Mouse (Mus musculus): ENCODE results near the gene Ccdc124. TPM values are rescaled to one million over a fixed set of nuclear protein-coding genes. Genes with fewer than 3 reads are reported as not detected.

The Ccdc124 gene
- polyA plus RNA-seq, 1 experiment: 53.4 TPM

DNA sequence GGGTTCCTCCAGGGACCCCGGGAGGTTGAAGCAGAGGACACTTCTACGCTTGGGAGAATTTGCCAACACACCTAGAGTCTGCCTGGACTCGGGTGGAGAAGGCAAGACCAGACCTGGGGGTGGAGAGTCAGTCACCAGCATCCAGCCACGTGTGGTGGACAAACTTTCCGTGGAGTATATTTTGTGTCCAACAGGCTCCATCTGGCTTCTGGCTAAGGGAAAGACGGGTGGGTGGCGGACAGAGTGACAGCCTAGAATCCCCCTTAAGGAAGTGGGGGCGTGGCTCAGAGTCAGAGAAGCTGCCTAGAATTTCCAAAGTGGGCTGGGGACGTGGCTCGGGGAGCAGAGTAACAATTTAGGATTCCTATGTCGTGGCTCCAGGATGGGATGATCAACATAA, 51.7 kb downstream of the Ccdc124 start:
- Histone ChIP-seq H3K36me3 (ENCODE audit: control insufficient read depth, insufficient read depth, low read length) (no peaks in the 10 kb centered on the region), H3K4me1 (replicated peaks; ENCODE audit: control insufficient read depth, insufficient read depth, low read length) (no peaks in the 10 kb centered on the region; the same call in 1 of the 2 replicates), H3K27ac (ENCODE audit: control insufficient read depth, insufficient read depth, low read length) (no peak overlapping the region), H3K27me3 (ENCODE audit: control insufficient read depth, insufficient read depth, low read length) (no peaks in the 10 kb centered on the region), H3K4me3 (ENCODE audit: control insufficient read depth, insufficient read depth, low read length) (no peak overlapping the region)
- 70% methylated on average over 11 of the region's 11 CpGs for WGBS
- TF ChIP-seq CTCF (IDR thresholded peaks at IDR 0.05; ENCODE audit: borderline replicate concordance, control insufficient read depth, extremely low read depth, insufficient read depth, low read length, poor library complexity) (no peak), POLR2A (IDR thresholded peaks at IDR 0.05; ENCODE audit: control insufficient read depth, extremely low read depth, insufficient read depth, low read length, poor library complexity) (no peak)
- no peak for DNase-seq

DNA sequence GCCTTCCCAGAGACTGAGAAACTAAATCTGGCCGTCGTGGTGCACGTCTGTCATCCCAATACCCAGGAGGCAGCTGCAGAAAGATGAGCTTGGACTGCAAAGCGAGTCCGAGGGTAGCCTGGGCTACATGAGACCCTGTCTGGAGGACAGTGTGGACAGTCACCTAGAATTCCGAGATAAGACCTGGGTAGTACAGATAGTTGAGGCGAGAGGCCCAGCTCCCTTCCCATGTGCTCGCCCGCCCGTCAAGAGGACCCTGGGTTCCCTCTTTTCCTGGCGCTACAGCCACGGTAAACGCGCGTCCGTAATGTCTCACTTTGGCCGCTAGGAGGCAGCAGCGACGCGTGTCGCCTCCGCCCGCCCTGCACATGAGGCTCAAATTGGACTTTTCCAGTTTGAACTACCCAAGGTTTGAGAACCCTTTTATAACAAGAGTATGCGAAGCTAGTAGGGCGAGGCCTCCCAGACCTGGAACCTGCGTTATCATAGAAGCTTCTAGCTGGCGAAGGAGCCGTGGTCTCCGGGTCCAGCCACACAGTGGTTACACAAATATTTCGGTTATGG, 52.3 kb downstream of the Ccdc124 start:
- peak; percentile 99 for TF ChIP-seq CTCF (IDR thresholded peaks at IDR 0.05; ENCODE audit: borderline replicate concordance, control insufficient read depth, extremely low read depth, insufficient read depth, low read length, poor library complexity)
- no peak for TF ChIP-seq POLR2A (IDR thresholded peaks at IDR 0.05; ENCODE audit: control insufficient read depth, extremely low read depth, insufficient read depth, low read length, poor library complexity)
- H3K36me3 ChIP-seq (ENCODE audit: control insufficient read depth, insufficient read depth, low read length): no peaks in the 10 kb centered on the region
- H3K27me3 ChIP-seq (ENCODE audit: control insufficient read depth, insufficient read depth, low read length): no peaks in the 10 kb centered on the region
- no peak overlapping the region for H3K4me3 ChIP-seq (ENCODE audit: control insufficient read depth, insufficient read depth, low read length)
- 25% methylated on average over 30 of the region's 30 CpGs for WGBS
- no peaks in the 10 kb centered on the region; the same call in 1 of the 2 replicates for H3K4me1 ChIP-seq (replicated peaks; ENCODE audit: control insufficient read depth, insufficient read depth, low read length)
- no peak overlapping the region for H3K27ac ChIP-seq (ENCODE audit: control insufficient read depth, insufficient read depth, low read length)
- peak; percentile 70 for DNase-seq

DNA sequence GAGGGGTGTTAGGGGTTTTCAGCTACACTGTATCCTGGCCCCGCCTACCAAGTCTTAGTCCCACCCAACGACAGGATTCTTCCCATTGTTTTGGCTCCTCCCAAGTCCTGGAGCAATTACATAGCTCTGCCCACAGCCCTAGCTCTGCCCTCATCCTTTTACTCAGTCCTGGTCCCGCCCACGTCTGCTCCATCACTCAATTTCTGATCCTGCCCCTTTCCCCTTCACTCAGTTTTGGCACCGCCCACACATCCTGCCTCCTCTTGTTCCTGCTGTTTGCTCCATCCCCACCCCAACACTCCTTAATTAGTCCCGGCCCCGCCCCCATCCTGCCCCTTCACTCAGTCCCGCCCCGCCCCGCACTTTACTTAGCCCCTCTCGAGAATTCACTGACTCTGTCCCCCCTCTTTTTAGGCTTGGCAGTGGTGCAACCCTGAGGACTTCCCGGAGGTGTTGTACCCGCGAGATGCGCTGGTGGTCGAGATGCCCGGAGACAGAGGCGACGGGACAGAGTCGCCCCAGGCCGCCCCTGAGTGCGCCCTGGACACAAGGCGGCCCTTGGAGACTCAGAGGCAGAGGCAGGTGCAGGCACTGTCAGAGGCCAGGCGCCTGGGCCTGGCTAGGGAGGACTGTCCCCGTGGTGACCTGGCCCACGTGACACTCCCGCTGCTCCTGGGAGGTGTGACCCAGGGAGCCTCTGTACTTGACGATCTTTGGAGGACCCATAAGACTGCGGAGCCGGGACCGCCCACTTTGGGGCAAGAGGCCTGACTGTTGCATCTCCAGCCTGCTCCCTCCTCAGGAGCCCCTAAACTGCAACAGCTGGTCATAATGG, 53.4 kb downstream of the Ccdc124 start:
- Histone ChIP-seq H3K36me3 (ENCODE audit: control insufficient read depth, insufficient read depth, low read length) (no peaks in the 10 kb centered on the region), H3K27me3 (ENCODE audit: control insufficient read depth, insufficient read depth, low read length) (no peaks in the 10 kb centered on the region), H3K4me3 (ENCODE audit: control insufficient read depth, insufficient read depth, low read length) (no peak overlapping the region), H3K27ac (ENCODE audit: control insufficient read depth, insufficient read depth, low read length) (no peak overlapping the region), H3K4me1 (replicated peaks; ENCODE audit: control insufficient read depth, insufficient read depth, low read length) (no peaks in the 10 kb centered on the region; the same call in 1 of the 2 replicates)
- WGBS: 90% methylated on average over 31 of the region's 31 CpGs
- no peak for DNase-seq
- TF ChIP-seq CTCF (IDR thresholded peaks at IDR 0.05; ENCODE audit: borderline replicate concordance, control insufficient read depth, extremely low read depth, insufficient read depth, low read length, poor library complexity): no peak
- no peak for TF ChIP-seq POLR2A (IDR thresholded peaks at IDR 0.05; ENCODE audit: control insufficient read depth, extremely low read depth, insufficient read depth, low read length, poor library complexity)

Other genes starting within 250 kb of the Ccdc124 start
- gene Gdf15, start 241.5 kb downstream of the Ccdc124 start, polyA plus RNA-seq (2012; rRNA removed): 6.7 and 7.5 TPM in 2 replicates
- gene Pgpep1, start 213.5 kb downstream of the Ccdc124 start, polyA plus RNA-seq (2012; rRNA removed): 40.7 and 41.9 TPM in 2 replicates
- gene Lsm4, start 200.7 kb downstream of the Ccdc124 start, polyA plus RNA-seq (2012; rRNA removed): 192 and 199 TPM in 2 replicates
- 540 and 792 TPM in 2 replicates for gene Jund, start 175.0 kb downstream of the Ccdc124 start, polyA plus RNA-seq (2012; rRNA removed)
- 0.19 and 0.28 TPM in 2 replicates for gene Iqcn, start 170.5 kb downstream of the Ccdc124 start, polyA plus RNA-seq (2012; rRNA removed)
- gene Gm3336, start 155.4 kb downstream of the Ccdc124 start, polyA plus RNA-seq (2012; rRNA removed): 0.48 and 0.50 TPM in 2 replicates
- 4.9 and 6.2 TPM in 2 replicates for gene Pde4c, start 150.2 kb downstream of the Ccdc124 start, polyA plus RNA-seq (2012; rRNA removed)
- 17.8 and 20.8 TPM in 2 replicates for gene Rab3a, start 119.3 kb downstream of the Ccdc124 start, polyA plus RNA-seq (2012; rRNA removed)
- 72.9 and 103 TPM in 2 replicates for gene Mpv17l2, start 113.0 kb downstream of the Ccdc124 start, polyA plus RNA-seq (2012; rRNA removed)
- gene Pik3r2, start 97.2 kb downstream of the Ccdc124 start, polyA plus RNA-seq (2012; rRNA removed): 124 and 136 TPM in 2 replicates
- gene Mast3, start 68.9 kb downstream of the Ccdc124 start, polyA plus RNA-seq (2012; rRNA removed): 615 and 696 TPM in 2 replicates
- gene Il12rb1, start 65.5 kb downstream of the Ccdc124 start, polyA plus RNA-seq (2012; rRNA removed): 48.6 and 53.4 TPM in 2 replicates
- 75.4 and 77.4 TPM in 2 replicates for gene Arrdc2, start 34.2 kb downstream of the Ccdc124 start, polyA plus RNA-seq (2012; rRNA removed)
- 4.2 and 6.4 TPM in 2 replicates for gene Kcnn1, start 10.7 kb downstream of the Ccdc124 start, polyA plus RNA-seq (2012; rRNA removed)
- 0.80 and 1.4 TPM in 2 replicates for gene Slc5a5, start 18.8 kb upstream of the Ccdc124 start, polyA plus RNA-seq (2012; rRNA removed)
- gene Rpl18a, start 23.5 kb upstream of the Ccdc124 start, polyA plus RNA-seq (2012; rRNA removed): 7,420 and 8,337 TPM in 2 replicates
- 145 and 151 TPM in 2 replicates for gene Map1s, start 32.0 kb upstream of the Ccdc124 start, polyA plus RNA-seq (2012; rRNA removed)